Mouse (Mus musculus) urinary bladder, adult 2 months (tissue): ENCODE results near the gene Tpx2. TPM values are rescaled to one million over a fixed set of nuclear protein-coding genes. Genes with fewer than 3 reads are reported as not detected.

Source experiments
- DNase-seq: peaks from one replicate; pipeline ENCODE4 v3.0.0; 2022; ENCODE audit warnings: low spot score
- polyA plus RNA-seq: library from polyadenylated mRNA; depleted of rRNA; stranded (reverse); fragments of >200 nt; gene quantifications from 2 replicates; pipeline ENCODE4 v1.2.3, GENCODE M21; 2012; rRNA removed

Tpx2 gene
- polyA plus RNA-seq, 1 experiment = 3.2 TPM

GRCm38 (mm10) chr2:152943568-152943967, 95.8 kb downstream of the Tpx2 start:
- no peak for DNase-seq

GRCm38 (mm10) chr2:152944013-152944412, 96.2 kb downstream of the Tpx2 start:
- DNase-seq = no peak

Other genes with a start within 250 kb of the Tpx2 start
- gene Defb45, start 248.6 kb upstream of the Tpx2 start, polyA plus RNA-seq = 0.21 TPM in 1 of 2 replicates, not detected in the other
- gene Defb36, start 243.6 kb upstream of the Tpx2 start, polyA plus RNA-seq = not detected in 2 replicates
- 0.78 and 0.95 TPM in 2 replicates for gene Defb25, start 224.9 kb upstream of the Tpx2 start, polyA plus RNA-seq
- 9.4 and 11.7 TPM in 2 replicates for gene Rem1, start 221.0 kb upstream of the Tpx2 start, polyA plus RNA-seq
- 64.3 and 67.2 TPM in 2 replicates for gene H13, start 178.5 kb upstream of the Tpx2 start, polyA plus RNA-seq
- 17.1 and 17.8 TPM in 2 replicates for gene Mcts2, start 160.9 kb upstream of the Tpx2 start, polyA plus RNA-seq
- 416 and 633 TPM in 2 replicates for gene Id1, start 111.7 kb upstream of the Tpx2 start, polyA plus RNA-seq
- 9.6 and 10.0 TPM in 2 replicates for gene Cox4i2, start 93.8 kb upstream of the Tpx2 start, polyA plus RNA-seq
- gene Bcl2l1, start 16.2 kb upstream of the Tpx2 start, polyA plus RNA-seq = 76.7 and 88.6 TPM in 2 replicates
- gene Mylk2, start 63.4 kb downstream of the Tpx2 start, polyA plus RNA-seq = 0.34 and 0.63 TPM in 2 replicates
- 1.3 and 1.9 TPM in 2 replicates for gene Foxs1, start 85.2 kb downstream of the Tpx2 start, polyA plus RNA-seq
- gene Dusp15, start 103.7 kb downstream of the Tpx2 start, polyA plus RNA-seq = 0.13 and 0.61 TPM in 2 replicates
- gene Ttll9, start 114.5 kb downstream of the Tpx2 start, polyA plus RNA-seq = 0.04 and 0.12 TPM in 2 replicates
- gene Pdrg1, start 167.5 kb downstream of the Tpx2 start, polyA plus RNA-seq = 96.1 and 115 TPM in 2 replicates
- 0.03 and 0.04 TPM in 2 replicates for gene Xkr7, start 183.9 kb downstream of the Tpx2 start, polyA plus RNA-seq
- gene Ccm2l, start 218.0 kb downstream of the Tpx2 start, polyA plus RNA-seq = 12.4 and 15.5 TPM in 2 replicates